Mouse (Mus musculus) neural tube, embryonic 10.5 days (tissue): ENCODE results near the gene Rpl23.
"Not testable (repeated sequence)": the region's sequence is repeated elsewhere in the genome, so short reads cannot be mapped to it uniquely, and the experiment has no call there.

Source experiments
- DNase-seq: peaks from one replicate; pipeline ENCODE4 v3.0.0-alpha.2; 2017; ENCODE audit warnings: low spot score; ENCODE audit errors: extremely low spot score

Rpl23 gene

GRCm38 (mm10) chr11:97799994-97800690 is 17.9 kb upstream of the Rpl23 start:
- DNase-seq, result peak; percentile 79

DNA sequence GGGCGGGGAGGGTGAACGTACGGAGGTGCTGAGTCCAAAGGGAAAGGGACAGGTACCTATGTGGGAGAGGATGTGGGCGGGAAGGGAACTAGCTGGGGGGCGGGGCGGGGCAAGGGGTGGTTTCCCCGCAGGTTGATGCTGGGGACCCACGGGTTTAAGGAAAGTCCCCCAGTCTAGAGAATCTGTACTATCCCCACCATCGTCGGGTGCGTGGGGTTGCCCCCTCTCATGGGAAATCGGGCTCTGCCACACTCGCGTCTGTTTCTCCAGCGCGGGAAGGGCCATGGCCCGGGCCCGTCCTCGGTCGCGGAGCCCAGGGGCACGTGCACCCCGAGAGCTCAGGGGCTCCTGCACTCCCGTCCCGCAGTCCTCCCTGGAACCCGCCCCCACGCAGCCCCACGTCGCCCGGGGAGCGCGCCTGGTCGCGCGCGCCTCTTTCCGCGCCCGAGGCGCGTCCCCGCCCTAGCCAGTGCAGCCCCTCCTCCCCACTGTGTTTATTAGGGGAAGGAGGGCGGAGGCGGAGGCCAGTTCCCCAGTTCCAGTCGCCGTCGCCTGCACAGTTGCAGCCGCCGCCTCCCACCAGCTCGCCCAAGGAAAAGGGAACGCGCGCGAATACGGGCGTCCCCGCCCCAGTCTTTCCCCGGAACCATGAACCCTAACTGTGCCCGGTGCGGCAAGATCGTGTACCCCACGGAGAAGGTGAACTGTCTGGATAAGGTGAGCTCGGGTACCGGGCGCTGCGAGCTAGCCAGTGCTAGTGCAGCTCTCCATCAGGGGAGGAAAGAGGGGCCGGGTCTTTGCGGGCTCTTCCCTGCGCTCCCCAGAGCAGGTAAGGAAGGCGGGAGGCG is 17.1 kb upstream of the Rpl23 start:
- DNase-seq, result peak; percentile 90

DNA sequence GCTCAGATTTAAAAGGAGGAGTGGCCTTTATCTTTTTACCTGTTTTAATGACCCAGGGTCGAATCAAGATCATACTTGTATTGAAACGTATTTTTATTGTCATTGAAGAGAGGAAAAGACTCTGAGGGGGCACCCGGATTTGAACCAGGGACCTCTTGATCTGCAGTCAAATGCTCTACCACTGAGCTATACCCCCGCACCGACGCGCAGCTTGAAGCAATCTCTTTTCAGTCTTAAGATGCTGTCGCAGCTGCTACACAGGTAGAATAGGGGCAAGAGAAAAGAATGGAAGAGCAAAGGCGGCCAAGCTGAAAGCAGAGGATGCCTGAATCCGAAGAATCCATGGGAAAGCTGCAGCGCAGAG is 16.5 kb upstream of the Rpl23 start, which contains the start of gene Lasp1:
Lasp1 (plus strand) TSS at position 219 of the 364 bp plus-strand sequence.
- DNase-seq, result peak; percentile 96

DNA sequence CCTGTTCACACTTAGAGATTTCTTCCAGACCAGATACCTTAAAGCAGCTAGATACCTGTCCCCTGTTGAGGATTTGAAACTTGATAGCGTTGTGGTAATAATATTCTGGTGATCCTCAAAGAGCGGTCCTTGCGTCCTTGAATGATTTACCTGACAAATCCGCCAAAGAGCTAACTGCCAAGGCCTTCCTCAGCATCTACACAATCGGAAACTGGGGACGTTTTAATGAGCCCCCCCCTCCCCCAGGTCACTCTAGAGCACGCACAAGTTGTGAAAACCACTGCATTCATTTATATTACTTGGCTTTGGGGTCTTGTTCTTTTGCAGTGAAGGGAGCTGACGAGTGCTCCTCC is 15.8 kb upstream of the Rpl23 start:
- no peak for DNase-seq

- DNase-seq, result no peak
Observed at GRCm38 (mm10) chr11:97797369-97798082, 15.3 kb upstream of the Rpl23 start.

GRCm38 (mm10) chr11:97796910-97797309 is 14.7 kb upstream of the Rpl23 start:
- peak; percentile 53 for DNase-seq

DNA sequence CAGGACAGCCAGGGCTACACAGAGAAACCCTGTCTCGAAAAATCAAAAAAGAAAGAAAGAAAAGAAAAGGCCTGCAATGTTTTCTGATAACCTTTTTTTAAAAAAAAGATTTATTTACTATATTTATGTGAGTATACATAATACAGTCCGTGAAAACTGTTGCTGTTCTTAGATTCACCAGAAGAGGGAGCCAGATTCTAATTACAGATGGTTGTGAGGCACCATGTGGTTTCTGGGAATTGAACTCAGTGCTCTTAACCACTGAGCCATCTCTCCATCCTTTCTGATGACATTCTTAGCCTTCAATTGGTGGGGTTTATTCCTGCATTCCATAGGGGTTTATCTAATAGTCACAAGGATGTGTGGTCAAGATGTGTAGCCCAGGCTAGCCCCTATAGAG is 10.9 kb upstream of the Rpl23 start:
- no peak for DNase-seq

GRCm38 (mm10) chr11:97790778-97791438 is 8.7 kb upstream of the Rpl23 start:
- not testable (repeated sequence) for DNase-seq

DNA sequence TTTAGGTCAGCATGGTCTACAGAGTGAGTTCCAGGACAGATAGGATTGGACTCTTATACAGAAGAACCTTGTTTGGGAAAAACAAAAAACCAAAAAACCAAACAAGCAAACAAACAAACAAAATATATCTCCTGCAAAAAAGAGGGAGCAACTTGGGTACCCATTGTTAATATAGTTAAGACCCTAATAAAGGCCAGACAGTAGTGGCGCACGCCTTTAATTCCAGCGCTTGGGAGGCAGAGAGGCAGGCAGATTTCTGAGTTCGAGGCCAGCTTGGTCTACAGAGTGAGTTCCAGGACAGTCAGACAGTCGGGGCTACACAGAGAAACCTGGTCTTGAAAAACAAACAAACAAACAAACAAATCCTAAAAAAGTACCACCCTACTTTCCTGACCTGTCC is 7.5 kb upstream of the Rpl23 start:
- DNase-seq, result no peak

- DNase-seq, result no peak
Observed at GRCm38 (mm10) chr11:97787961-97788360, 5.7 kb upstream of the Rpl23 start.

- DNase-seq, result no peak
Observed at GRCm38 (mm10) chr11:97782564-97782895, 293 bp upstream of the Rpl23 start.

- DNase-seq, result no peak
Observed at GRCm38 (mm10) chr11:97781478-97781831, 782 bp downstream of the Rpl23 start.

DNA sequence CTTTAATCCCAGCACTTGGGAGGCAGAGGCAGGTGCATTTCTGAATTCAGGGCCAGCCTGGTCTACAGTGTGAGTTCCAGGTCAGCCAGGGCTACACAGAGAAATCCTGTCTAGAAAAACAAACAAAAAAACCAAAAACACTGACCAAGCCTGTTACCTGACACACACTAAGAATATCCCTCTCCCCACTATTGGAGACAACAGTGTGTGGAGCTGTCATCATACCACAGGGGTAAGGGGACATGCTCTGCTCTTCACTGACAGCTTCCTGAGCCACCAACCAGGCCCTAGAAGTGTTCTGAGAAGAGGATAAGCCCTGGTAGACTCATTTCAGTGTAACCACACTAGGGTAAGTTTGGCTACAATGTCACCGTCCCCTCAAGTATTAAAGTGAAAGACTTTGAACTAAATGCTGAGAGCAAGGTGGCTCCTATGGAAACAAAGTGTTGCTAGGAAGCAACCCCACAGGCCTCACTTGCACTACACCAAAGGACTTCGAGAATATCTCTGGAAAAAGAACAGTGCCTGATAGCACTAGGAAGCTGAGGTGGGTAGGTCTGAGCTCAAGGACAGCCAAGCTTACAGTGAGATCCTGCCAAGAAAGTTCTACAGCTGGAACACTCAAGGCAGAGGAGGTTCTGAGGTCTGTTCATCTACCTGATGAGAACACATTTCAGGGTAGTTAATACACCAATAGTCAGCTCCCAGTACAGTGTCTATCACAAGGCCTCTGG is 2.1 kb downstream of the Rpl23 start:
- DNase-seq, result no peak

GRCm38 (mm10) chr11:97778918-97779317 is 3.3 kb downstream of the Rpl23 start:
- no peak for DNase-seq

- peak; percentile 31 for DNase-seq
Observed at GRCm38 (mm10) chr11:97777129-97777529, 5.1 kb downstream of the Rpl23 start.

DNA sequence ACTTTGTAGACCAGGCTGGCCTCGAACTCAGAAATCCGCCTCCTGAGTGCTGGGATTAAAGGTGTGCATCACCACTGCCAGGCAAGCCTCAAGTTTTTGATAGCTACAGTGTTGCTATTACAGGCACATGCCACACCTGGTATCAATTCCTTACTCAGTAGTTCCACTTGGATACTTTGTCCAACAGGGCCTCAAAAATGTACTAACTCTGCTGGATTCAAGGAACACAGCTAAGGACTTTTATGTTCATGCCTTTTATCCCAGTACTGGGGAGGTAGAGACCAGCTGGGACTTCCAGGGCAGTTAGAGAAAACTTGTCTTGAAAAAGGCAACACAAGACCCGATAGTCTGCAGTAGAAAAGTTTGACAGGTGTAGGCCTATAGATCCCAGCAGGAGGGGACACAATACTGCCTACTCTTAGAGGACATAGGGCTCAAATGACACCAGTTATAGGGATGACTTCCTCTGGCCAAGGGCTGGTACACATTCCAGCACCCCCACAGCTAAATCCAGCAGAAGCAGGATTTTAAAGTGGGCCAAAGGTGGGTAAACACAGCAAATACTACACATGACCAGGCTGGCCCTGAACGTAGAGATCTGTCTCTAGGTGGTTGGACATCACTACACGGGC is 5.6 kb downstream of the Rpl23 start:
- DNase-seq, result no peak

GRCm38 (mm10) chr11:97775808-97776496 is 6.3 kb downstream of the Rpl23 start, which contains the start of gene 1700001P01Rik:
Gene 1700001P01Rik (minus strand): TSS chr11:97775918.
- DNase-seq, result no peak

DNA sequence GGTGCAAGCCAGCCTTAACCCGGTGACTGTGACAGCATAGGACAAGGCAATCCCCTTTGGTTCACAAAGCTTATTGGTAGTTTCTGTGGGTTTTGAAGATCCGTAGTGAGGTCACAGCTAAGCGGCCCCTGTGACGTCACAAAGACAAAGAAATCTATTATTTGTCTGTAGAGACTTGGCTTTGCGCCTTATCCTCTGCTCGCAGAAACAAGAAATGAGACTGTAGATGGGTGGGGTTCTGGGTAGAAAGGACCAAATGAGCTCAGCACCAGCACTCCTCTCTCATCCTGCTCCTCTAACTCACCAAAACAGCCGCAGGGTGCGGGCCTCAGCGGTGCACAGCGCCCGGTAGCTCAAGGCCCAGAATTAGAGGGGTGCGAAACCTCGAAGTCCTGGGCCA is 7.1 kb downstream of the Rpl23 start:
- no peak for DNase-seq

DNA sequence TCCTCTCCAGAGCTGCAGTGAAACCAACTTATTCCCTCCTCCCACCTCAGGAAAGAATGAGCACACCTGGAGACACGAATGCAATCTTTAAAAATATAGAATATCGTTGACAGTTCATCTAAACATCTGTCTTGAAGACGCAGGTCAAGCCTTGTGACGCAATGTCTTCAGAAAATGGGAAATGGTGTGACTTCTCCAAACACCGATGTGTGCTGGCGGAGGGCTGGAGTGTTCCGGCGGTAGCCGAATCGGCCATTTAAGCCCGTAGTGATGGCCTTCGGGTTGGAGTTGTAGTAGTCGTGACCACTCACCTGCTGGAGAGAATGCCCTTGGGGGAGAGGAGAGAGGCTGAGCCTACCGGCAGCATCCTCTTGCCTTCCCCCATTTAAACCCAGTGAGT is 10.8 kb downstream of the Rpl23 start:
- DNase-seq, result no peak

- no peak for DNase-seq
Observed at GRCm38 (mm10) chr11:97769704-97770103, 12.5 kb downstream of the Rpl23 start.
